Mouse (Mus musculus) neural tube, embryonic 11.5 days (tissue): Measurements from ENCODE around the gene Srxn1. TPM values are rescaled to one million over a fixed set of nuclear protein-coding genes. Genes with fewer than 3 reads are reported as not detected.

Experiments used
- ATAC-seq: fragments of 200-750 bp; cut with Nextera tagmentation; 2 replicates; pipeline ENCODE4 v1.8.0; 2017; ENCODE audit warnings: moderate number of reproducible peaks, mild to moderate bottlenecking, moderate TSS enrichment, moderate library complexity; ENCODE audit not compliant: insufficient read depth, low FRiP score, low TSS enrichment
- DNase-seq: peaks from one replicate; pipeline ENCODE4 v3.0.0-alpha.2; 2015; ENCODE audit warnings: low spot score
- H3K27ac ChIP-seq: fragments of 300-500 bp; sonication (generic); 2 replicates; pipeline ENCODE4 v1.5.1; 2014; ENCODE audit warnings: low read depth, mild to moderate bottlenecking, low read length
- H3K27me3 ChIP-seq: fragments of 300-500 bp; sonication (generic); 2 replicates; pipeline ENCODE4 v1.6.1; 2014; ENCODE audit warnings: mild to moderate bottlenecking, low read length, mixed read lengths; ENCODE audit not compliant: control insufficient read depth, insufficient read depth
- H3K36me3 ChIP-seq: fragments of 300-500 bp; sonication (generic); 2 replicates; pipeline ENCODE4 v1.6.1; 2014; ENCODE audit warnings: mild to moderate bottlenecking, low read length, moderate library complexity, mixed read lengths; ENCODE audit not compliant: control insufficient read depth, insufficient read depth
- H3K4me1 ChIP-seq: fragments of 300-500 bp; sonication (generic); 2 replicates; pipeline ENCODE4 v1.6.1; 2014; ENCODE audit warnings: low read length, mixed read lengths; ENCODE audit not compliant: control insufficient read depth, insufficient read depth
- H3K4me2 ChIP-seq: fragments of 300-500 bp; sonication (generic); 2 replicates; pipeline ENCODE4 v1.6.1; 2014; ENCODE audit warnings: low read depth, mild to moderate bottlenecking, moderate library complexity
- H3K4me3 ChIP-seq: fragments of 300-500 bp; sonication (generic); 2 replicates; pipeline ENCODE4 v1.5.1; 2014; ENCODE audit warnings: low read depth, low read length
- H3K9ac ChIP-seq: fragments of 300-500 bp; sonication (generic); 2 replicates; pipeline ENCODE4 v1.6.1; 2014; ENCODE audit warnings: mild to moderate bottlenecking, low read length
- H3K9me3 ChIP-seq: fragments of 300-500 bp; sonication (generic); 2 replicates; pipeline ENCODE4 v1.6.1; 2016; ENCODE audit warnings: low read length; ENCODE audit not compliant: control insufficient read depth
- WGBS: fragments of 180-500 bp; shearing (Covaris S2); extraction: QIAGEN DNeasy Blood & Tissue Kit; methylation state at CpG from one replicate; pipeline ENCODE4 v1.1.7; 2014; 5-methylcytosine and 5-hydroxymethylcytosine counted together
- polyA plus RNA-seq: library from polyadenylated mRNA; unstranded; fragments of >200 nt; fragmentation: Nextera tagmentation; extraction: Ambion mirVana; gene quantifications from 2 replicates; pipeline ENCODE4 v1.2.1, GENCODE M21; 2014

Gene Srxn1
- polyA plus RNA-seq, 1 experiment from 2014 or later: 18.8 TPM

DNA sequence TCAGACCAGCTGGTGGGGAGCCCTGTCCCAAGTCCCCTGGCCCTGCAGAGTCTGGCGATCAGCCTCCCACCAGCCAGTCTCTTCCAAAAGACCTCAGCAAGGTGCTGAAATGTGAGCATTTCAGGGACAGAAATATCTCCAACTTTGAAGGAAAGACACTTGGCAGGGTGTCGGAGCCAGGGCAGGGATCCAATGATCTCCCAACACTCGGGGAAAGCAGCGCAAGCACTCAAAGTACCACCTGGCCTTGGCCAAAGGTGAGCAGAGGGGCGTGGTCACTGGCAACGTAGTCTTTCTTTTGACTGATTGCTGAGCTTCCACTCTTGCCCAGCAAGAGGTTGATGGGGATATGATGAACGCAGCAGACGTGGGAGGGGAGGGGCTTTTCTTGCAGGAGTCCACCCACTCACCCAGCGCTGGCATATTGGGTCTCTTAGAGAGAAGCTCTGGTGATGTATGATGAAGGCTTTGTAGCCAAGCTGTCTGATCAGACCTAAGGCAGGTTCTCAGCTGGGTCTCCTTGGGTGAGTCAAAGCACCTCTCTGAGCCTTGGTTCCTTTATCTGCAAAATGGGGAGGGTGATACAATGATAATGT is 29.9 kb upstream of the Srxn1 start:
- DNase-seq (no peak), ATAC-seq (no peak)
- Histone ChIP-seq H3K9ac (no peak overlapping the region), H3K4me1 (no peaks in the 10 kb centered on the region; the same call in 1 of the 2 replicates), H3K27ac (no peak overlapping the region), H3K9me3 (no peaks in the 10 kb centered on the region), H3K36me3 (no peaks in the 10 kb centered on the region), H3K4me2 (no peak overlapping the region), H3K4me3 (no peak overlapping the region), H3K27me3 (no peaks in the 10 kb centered on the region)
- 50% methylated on average over 9 of the region's 9 CpGs for WGBS

DNA sequence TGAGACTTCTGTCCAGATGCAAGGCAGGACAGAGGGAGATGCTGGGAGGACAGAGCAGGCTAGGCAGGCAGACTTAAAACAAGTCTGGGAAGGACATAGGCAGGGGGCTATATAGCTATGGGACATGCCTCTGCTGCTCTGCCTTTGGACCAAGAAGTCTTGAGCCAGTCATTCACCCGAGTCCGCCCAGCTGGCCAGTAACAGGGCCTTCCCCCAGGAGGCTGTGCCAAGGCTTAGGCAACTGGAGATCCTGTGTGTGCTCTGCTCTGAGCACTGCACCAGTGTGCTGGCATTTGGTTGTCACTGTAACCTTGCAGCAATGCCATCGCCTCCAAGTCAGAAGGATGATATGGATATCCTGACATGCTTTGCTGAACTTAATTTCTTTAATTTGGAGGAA is 28.0 kb upstream of the Srxn1 start:
- no peak for DNase-seq
- ATAC-seq: no peak
- 87% methylated on average over 3 of the region's 3 CpGs for WGBS

DNA sequence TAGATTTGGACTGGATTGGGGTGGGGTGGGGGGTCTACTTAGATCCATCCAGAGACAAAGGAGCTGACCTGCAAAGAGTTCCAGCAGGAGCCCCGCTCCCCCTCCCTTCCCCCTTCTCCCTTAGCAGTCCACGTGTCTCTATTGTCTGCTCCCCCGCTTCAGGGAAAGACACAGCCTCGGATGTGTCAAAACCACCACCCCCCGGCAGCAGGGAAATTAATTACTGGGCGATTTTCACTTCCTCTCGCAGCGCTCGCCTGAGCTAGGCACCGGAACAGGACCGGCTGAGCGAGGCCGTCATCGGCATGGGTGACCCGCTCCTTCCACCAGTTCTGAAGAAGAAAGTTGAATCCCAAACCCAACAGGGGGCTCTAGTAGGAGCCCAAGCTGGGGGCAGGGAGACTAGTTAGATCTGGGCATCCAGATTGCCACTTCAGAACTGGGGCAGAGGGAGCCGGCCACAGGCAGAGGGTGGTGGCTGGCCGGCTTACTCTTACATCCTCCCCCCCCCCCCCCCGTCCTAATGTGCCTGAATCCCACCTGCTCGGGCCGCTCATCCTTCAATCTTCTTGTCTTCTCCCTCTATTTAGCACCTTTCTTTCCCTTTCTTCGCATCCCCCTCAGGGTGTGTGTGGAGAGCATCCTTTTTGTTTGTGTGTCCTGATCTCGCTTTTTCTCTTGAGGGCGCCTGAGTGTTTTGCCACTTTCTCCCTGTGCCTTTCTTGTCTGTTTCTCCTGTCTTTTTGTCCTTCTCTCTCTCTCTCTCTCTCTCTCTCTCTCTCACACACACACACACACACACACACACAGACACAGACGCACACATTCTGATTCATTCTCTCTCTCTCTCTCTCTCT is 24.4 kb upstream of the Srxn1 start, which contains the start of gene Scrt2:
Gene Scrt2 (plus strand): TSS at position 845 of the 857 bp plus-strand sequence.
- peak within 1 kb of the TSS; percentile 91 for H3K9ac ChIP-seq
- peak; percentile 64 for ATAC-seq
- H3K9me3 ChIP-seq: no peaks in the 10 kb centered on the region
- peak; percentile 82 for DNase-seq
- peak within 1 kb of the TSS; percentile 58 for H3K4me2 ChIP-seq
- H3K27ac ChIP-seq: peak within 1 kb of the TSS; percentile 97
- peaks cover 6% of the 10 kb centered on the region; the same call in 1 of the 2 replicates for H3K27me3 ChIP-seq
- H3K4me1 ChIP-seq: peaks cover 7% of the 10 kb centered on the region; the same call in 1 of the 2 replicates
- H3K4me3 ChIP-seq: peak within 1 kb of the TSS; percentile 71
- under 1% methylated on average over 24 of the region's 24 CpGs for WGBS
- no peaks in the 10 kb centered on the region for H3K36me3 ChIP-seq

More for the DNA sequence above, 28.0 kb upstream of the Srxn1 start:
- H3K36me3 ChIP-seq: no peaks in the 10 kb centered on the region
- no peak overlapping the region for H3K9ac ChIP-seq
- no peaks in the 10 kb centered on the region for H3K9me3 ChIP-seq
- H3K4me1 ChIP-seq: peaks cover 5% of the 10 kb centered on the region; the same call in 1 of the 2 replicates
- H3K27ac ChIP-seq: no peak overlapping the region
- no peak overlapping the region for H3K4me3 ChIP-seq
- peaks cover 2% of the 10 kb centered on the region; the same call in 1 of the 2 replicates for H3K27me3 ChIP-seq
- H3K4me2 ChIP-seq: no peak overlapping the region

DNA sequence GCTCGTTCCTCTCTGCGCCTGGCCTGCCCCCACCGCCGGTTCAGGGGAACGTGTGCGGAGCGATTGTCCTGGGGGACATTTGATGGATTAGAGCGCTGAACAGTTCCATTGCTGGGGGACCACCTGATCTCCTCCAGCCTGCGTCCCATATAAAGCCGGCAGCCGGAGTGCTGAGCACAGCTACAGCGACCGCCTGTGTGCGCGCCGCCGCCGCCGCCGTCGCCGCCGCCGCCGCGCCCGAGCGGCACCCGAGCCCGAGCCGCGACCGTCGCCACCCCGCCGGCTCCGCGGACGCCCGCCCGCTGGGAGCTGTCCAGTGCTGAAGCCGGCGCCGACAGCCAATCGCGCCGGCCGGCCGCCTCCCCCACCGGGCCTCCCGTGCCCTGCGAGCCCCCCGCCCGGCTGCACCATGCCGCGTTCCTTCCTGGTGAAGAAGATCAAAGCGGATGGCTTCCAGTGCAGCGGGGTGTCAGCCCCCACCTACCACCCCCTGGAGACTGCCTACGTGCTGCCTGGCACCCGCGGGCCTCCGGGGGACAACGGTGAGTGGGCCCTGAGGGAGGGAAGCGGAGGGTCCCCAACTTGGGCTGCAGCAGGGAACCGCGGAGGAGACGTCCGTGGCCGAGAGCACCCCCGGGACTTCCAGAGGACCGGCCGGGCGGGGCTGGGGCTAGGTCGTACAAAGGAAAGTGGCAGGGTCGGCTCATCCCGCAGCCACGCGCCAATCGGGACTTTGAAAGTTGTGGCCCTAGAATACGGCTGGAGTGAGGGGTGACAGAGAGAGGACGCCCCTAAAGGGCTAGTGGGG is 23.5 kb upstream of the Srxn1 start:
- DNase-seq (peak; percentile 85), ATAC-seq (peak; percentile 81)
- peaks cover 6% of the 10 kb centered on the region; the same call in 1 of the 2 replicates for H3K27me3 ChIP-seq

DNA sequence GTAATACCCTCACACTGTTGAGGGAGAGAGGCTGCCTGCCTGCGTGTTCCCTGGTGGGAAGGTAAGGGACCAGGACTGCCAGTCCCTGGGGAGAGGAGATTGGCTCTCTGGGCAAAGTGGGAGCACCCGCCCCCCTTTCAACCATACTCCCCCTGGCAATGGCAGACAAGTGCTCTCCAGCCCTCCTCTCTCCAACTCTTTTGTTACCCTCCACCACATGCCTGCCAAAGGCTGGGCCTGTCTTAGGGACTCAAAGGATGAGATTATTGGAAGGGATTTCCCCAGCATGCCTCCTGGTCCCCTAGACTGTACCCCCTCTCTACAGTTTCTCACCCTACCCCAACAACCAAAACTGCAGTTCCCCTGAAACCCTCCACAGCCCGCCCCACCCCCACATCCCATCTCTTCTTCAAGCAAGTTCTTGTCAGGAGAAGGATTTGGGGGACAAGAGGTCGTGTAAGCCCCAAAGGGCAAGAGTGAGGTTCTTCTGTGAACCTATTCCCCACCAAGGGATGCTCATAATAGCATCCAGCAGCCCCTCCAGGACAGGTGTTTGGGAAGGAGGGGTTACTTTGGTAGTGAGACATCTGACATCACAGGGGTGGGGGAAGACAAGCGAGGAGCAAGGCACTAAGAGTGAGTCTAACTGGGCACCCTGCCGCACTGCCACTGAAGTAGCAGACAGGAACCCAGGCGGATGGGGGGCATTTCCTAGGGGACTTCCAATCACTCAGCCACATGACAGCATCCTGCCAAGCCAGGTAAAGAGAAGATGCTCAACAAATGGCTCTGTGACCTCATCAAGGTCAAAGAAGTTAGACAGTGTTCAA is 22.6 kb upstream of the Srxn1 start:
- Histone ChIP-seq H3K4me2 (peak overlapping the region; percentile 58), H3K9me3 (no peaks in the 10 kb centered on the region), H3K27ac (peak overlapping the region; percentile 97), H3K36me3 (no peaks in the 10 kb centered on the region; the same call in 1 of the 2 replicates), H3K4me1 (peaks cover 14% of the 10 kb centered on the region), H3K9ac (peak overlapping the region; percentile 91), H3K27me3 (peaks cover 6% of the 10 kb centered on the region; the same call in 1 of the 2 replicates), H3K4me3 (peak overlapping the region; percentile 71)
- 24% methylated on average over 7 of the region's 7 CpGs for WGBS
- DNase-seq: no peak
- ATAC-seq: no peak; the same call in 1 of the 2 replicates

More for the DNA sequence above, 23.5 kb upstream of the Srxn1 start:
- H3K27ac ChIP-seq: peak overlapping the region; percentile 97
- H3K36me3 ChIP-seq: no peaks in the 10 kb centered on the region; the same call in 1 of the 2 replicates
- peaks cover 11% of the 10 kb centered on the region for H3K4me1 ChIP-seq
- peak overlapping the region; percentile 71 for H3K4me3 ChIP-seq
- peak overlapping the region; percentile 91 for H3K9ac ChIP-seq
- no peaks in the 10 kb centered on the region for H3K9me3 ChIP-seq
- H3K4me2 ChIP-seq: peak overlapping the region; percentile 58
- WGBS: under 1% methylated on average over 65 of the region's 81 CpGs

DNA sequence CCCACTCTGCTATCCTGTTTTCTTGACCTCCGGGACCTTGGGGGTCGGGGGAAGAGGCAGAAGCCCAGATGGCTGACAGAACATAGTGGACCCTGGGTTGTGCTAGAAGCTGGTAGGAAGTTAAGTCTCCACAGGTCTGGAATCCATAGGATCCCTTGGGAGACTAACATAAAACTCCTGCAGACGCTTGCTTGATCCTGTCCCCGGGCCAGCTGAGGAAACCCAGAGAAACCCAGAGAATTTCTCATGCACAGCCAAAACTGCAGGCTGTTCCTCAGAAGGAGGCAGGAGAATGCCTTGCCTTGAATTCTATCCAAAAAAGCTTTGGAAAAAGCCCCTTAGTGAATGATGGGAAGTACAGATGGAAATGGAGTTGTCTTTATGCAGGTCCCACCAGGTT is 21.9 kb upstream of the Srxn1 start:
- no peaks in the 10 kb centered on the region; the same call in 1 of the 2 replicates for H3K36me3 ChIP-seq
- no peak for DNase-seq

DNA sequence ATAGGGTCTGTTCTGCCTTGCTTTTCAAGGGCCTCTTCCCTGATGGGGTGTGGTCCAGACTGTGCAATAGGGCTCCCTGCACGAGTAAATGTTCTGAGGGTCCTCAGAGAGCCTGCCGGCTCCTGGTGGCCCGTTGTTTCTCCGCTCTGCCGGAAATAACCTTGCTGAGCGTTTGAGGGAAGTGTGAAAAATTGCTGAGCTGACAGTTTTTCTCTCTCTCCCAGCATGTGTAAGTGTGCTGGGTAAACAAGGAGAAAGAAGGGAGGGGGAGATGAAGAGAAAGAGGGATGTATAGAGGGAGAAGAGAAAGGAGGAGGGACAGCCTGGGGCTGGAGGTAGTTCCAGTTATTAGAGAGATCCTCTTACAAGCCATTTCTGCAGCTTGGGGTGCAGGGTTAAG is 21.0 kb upstream of the Srxn1 start:
- no peaks in the 10 kb centered on the region for H3K9me3 ChIP-seq
- H3K9ac ChIP-seq: peak overlapping the region; percentile 33
- H3K27me3 ChIP-seq: peaks cover 6% of the 10 kb centered on the region; the same call in 1 of the 2 replicates
- 27% methylated on average over 6 of the region's 6 CpGs for WGBS
- ATAC-seq (no peak), DNase-seq (peak; percentile 9)
- H3K27ac ChIP-seq: no peak overlapping the region
- peak overlapping the region; percentile 71 for H3K4me3 ChIP-seq
- peaks cover 14% of the 10 kb centered on the region for H3K4me1 ChIP-seq
- H3K4me2 ChIP-seq: peak overlapping the region; percentile 58
- no peaks in the 10 kb centered on the region; the same call in 1 of the 2 replicates for H3K36me3 ChIP-seq

More for the DNA sequence above, 21.9 kb upstream of the Srxn1 start:
- WGBS: 67% methylated on average over 4 of the region's 4 CpGs
- Histone ChIP-seq H3K27me3 (peaks cover 6% of the 10 kb centered on the region; the same call in 1 of the 2 replicates), H3K4me1 (peaks cover 14% of the 10 kb centered on the region), H3K27ac (0 out of 2 replicates have a peak overlapping the region, but pooled peaks have one; percentile 97), H3K9ac (peak overlapping the region; percentile 91), H3K4me2 (peak overlapping the region; percentile 58), H3K9me3 (no peaks in the 10 kb centered on the region), H3K4me3 (peak overlapping the region; percentile 71)
- ATAC-seq: no peak
